Mouse (Mus musculus): ENCODE results near the gene Lalba. TPM values are rescaled to one million over a fixed set of nuclear protein-coding genes. Genes with fewer than 3 reads are reported as not detected.
"Not testable (repeated sequence)": the region's sequence is repeated elsewhere in the genome, so short reads cannot be mapped to it uniquely, and the experiment has no call there.

The Lalba gene
- polyA plus RNA-seq (2016; fragmentation: Nextera tagmentation; extraction: Ambion mirVana) = 0.20 and 0.26 TPM in 2 replicates

- 58% methylated on average over 3 of the region's 3 CpGs for whole genome bisulfite sequencing
- Histone ChIP-seq H3K4me1 (0 out of 2 replicates have a peak, but pooled peaks cover 6% of the 10 kb centered on the region), H3K4me3 (no peak within 1 kb of the TSS), H3K27ac (replicated peaks) (no peak within 1 kb of the TSS), H3K27me3 (replicated peaks; ENCODE audit: low read depth, poor library complexity, severe bottlenecking) (no peaks in the 10 kb centered on the region), H3K9me3 (no peaks in the 10 kb centered on the region), H3K36me3 (replicated peaks) (no peaks in the 10 kb centered on the region)
- DNase-seq (ENCODE audit: low spot score) = no peak
Observed at GRCm38 (mm10) chr15:98482701-98483100, at the start of gene Lalba. Lalba (minus strand) TSS chr15:98482721.

GRCm38 (mm10) chr15:98532281-98532680, 49.8 kb upstream of the Lalba start:
- WGBS = 49% methylated on average over 5 of the region's 5 CpGs
- Histone ChIP-seq H3K27ac (replicated peaks) (peak overlapping the region; percentile 99), H3K36me3 (replicated peaks) (peaks cover 59% of the 10 kb centered on the region), H3K9me3 (no peaks in the 10 kb centered on the region), H3K27me3 (replicated peaks; ENCODE audit: low read depth, poor library complexity, severe bottlenecking) (no peaks in the 10 kb centered on the region), H3K4me1 (peaks cover 14% of the 10 kb centered on the region), H3K4me3 (peak overlapping the region; percentile 92)
- DNase-seq (ENCODE audit: low spot score) = no peak

GRCm38 (mm10) chr15:98528066-98528563, 45.6 kb upstream of the Lalba start:
- no peak for DNase-seq (ENCODE audit: low spot score)
- 91% methylated on average over 5 of the region's 5 CpGs for WGBS
- Histone ChIP-seq H3K36me3 (replicated peaks) (peaks cover 96% of the 10 kb centered on the region), H3K27ac (replicated peaks) (no peak overlapping the region), H3K4me1 (peaks cover 11% of the 10 kb centered on the region), H3K27me3 (replicated peaks; ENCODE audit: low read depth, poor library complexity, severe bottlenecking) (no peaks in the 10 kb centered on the region), H3K9me3 (no peaks in the 10 kb centered on the region), H3K4me3 (no peak overlapping the region)

- H3K27ac ChIP-seq (replicated peaks) = no peak overlapping the region
- WGBS = 91% methylated on average over 5 of the region's 5 CpGs
- H3K4me1 ChIP-seq = peaks cover 5% of the 10 kb centered on the region
- no peak overlapping the region for H3K4me3 ChIP-seq
- H3K27me3 ChIP-seq (replicated peaks; ENCODE audit: low read depth, poor library complexity, severe bottlenecking) = no peaks in the 10 kb centered on the region
- H3K36me3 ChIP-seq (replicated peaks) = peaks cover 100% of the 10 kb centered on the region
- H3K9me3 ChIP-seq = no peaks in the 10 kb centered on the region
- no peak for DNase-seq (ENCODE audit: low spot score)
Observed at GRCm38 (mm10) chr15:98527056-98527771, 44.7 kb upstream of the Lalba start.

- no peak overlapping the region for H3K27ac ChIP-seq (replicated peaks)
- H3K4me3 ChIP-seq = no peak overlapping the region
- WGBS = 85% methylated on average over 5 of the region's 5 CpGs
- H3K27me3 ChIP-seq (replicated peaks; ENCODE audit: low read depth, poor library complexity, severe bottlenecking) = no peaks in the 10 kb centered on the region
- H3K4me1 ChIP-seq = no peaks in the 10 kb centered on the region
- peaks cover 100% of the 10 kb centered on the region for H3K36me3 ChIP-seq (replicated peaks)
- H3K9me3 ChIP-seq = no peaks in the 10 kb centered on the region
- DNase-seq (ENCODE audit: low spot score) = no peak
Observed at GRCm38 (mm10) chr15:98526057-98526456, 43.5 kb upstream of the Lalba start.

- H3K36me3 ChIP-seq (replicated peaks) = peaks cover 93% of the 10 kb centered on the region
- no peak overlapping the region for H3K27ac ChIP-seq (replicated peaks)
- H3K4me3 ChIP-seq = no peak overlapping the region
- DNase-seq (ENCODE audit: low spot score) = no peak
- H3K4me1 ChIP-seq = no peaks in the 10 kb centered on the region
- 94% methylated on average over 3 of the region's 3 CpGs for WGBS
- no peaks in the 10 kb centered on the region for H3K9me3 ChIP-seq
- H3K27me3 ChIP-seq (replicated peaks; ENCODE audit: low read depth, poor library complexity, severe bottlenecking) = no peaks in the 10 kb centered on the region
Observed at GRCm38 (mm10) chr15:98521245-98521644, 38.7 kb upstream of the Lalba start.

GRCm38 (mm10) chr15:98517380-98518355, 35.1 kb upstream of the Lalba start:
- 73% methylated on average over 16 of the region's 16 CpGs for WGBS
- Histone ChIP-seq H3K27ac (replicated peaks) (no peak overlapping the region), H3K9me3 (no peaks in the 10 kb centered on the region), H3K4me1 (peaks cover 7% of the 10 kb centered on the region), H3K4me3 (no peak overlapping the region), H3K27me3 (replicated peaks; ENCODE audit: low read depth, poor library complexity, severe bottlenecking) (no peaks in the 10 kb centered on the region), H3K36me3 (replicated peaks) (peaks cover 64% of the 10 kb centered on the region)
- peak; percentile 67 for DNase-seq (ENCODE audit: low spot score)

- DNase-seq (ENCODE audit: low spot score); H3K27ac ChIP-seq (replicated peaks); H3K9me3 ChIP-seq; H3K4me3 ChIP-seq; H3K27me3 ChIP-seq (replicated peaks; ENCODE audit: low read depth, poor library complexity, severe bottlenecking): not testable (repeated sequence)
- WGBS = 86% methylated on average over 2 of the region's 2 CpGs
- Histone ChIP-seq H3K4me1 (peaks cover 19% of the 10 kb centered on the region), H3K36me3 (replicated peaks) (peaks cover 36% of the 10 kb centered on the region)
Observed at GRCm38 (mm10) chr15:98514845-98515244, 32.3 kb upstream of the Lalba start.

GRCm38 (mm10) chr15:98514146-98514545, 31.6 kb upstream of the Lalba start:
- DNase-seq (ENCODE audit: low spot score) = no peak
- Histone ChIP-seq H3K36me3 (replicated peaks) (peaks cover 30% of the 10 kb centered on the region), H3K4me3 (no peak overlapping the region), H3K9me3 (no peaks in the 10 kb centered on the region), H3K27me3 (replicated peaks; ENCODE audit: low read depth, poor library complexity, severe bottlenecking) (no peaks in the 10 kb centered on the region), H3K4me1 (peaks cover 19% of the 10 kb centered on the region), H3K27ac (replicated peaks) (no peak overlapping the region)
- 83% methylated on average over 8 of the region's 8 CpGs for WGBS

- Histone ChIP-seq H3K4me1 (peaks cover 19% of the 10 kb centered on the region), H3K36me3 (replicated peaks) (peaks cover 30% of the 10 kb centered on the region)
- not testable (repeated sequence) for DNase-seq (ENCODE audit: low spot score); H3K4me3 ChIP-seq; H3K27me3 ChIP-seq (replicated peaks; ENCODE audit: low read depth, poor library complexity, severe bottlenecking); H3K9me3 ChIP-seq; H3K27ac ChIP-seq (replicated peaks)
- WGBS = 75% methylated on average over 3 of the region's 3 CpGs
Observed at GRCm38 (mm10) chr15:98513676-98514075, 31.2 kb upstream of the Lalba start.

GRCm38 (mm10) chr15:98512799-98513321, 30.3 kb upstream of the Lalba start:
- DNase-seq (ENCODE audit: low spot score) = no peak

GRCm38 (mm10) chr15:98512232-98512631, 29.7 kb upstream of the Lalba start:
- no peak for DNase-seq (ENCODE audit: low spot score)
- Histone ChIP-seq H3K27me3 (replicated peaks; ENCODE audit: low read depth, poor library complexity, severe bottlenecking) (no peaks in the 10 kb centered on the region), H3K9me3 (no peaks in the 10 kb centered on the region), H3K27ac (replicated peaks) (no peak overlapping the region), H3K36me3 (replicated peaks) (peaks cover 15% of the 10 kb centered on the region), H3K4me1 (peaks cover 21% of the 10 kb centered on the region), H3K4me3 (no peak overlapping the region)
- WGBS = 77% methylated on average over 8 of the region's 8 CpGs

More at GRCm38 (mm10) chr15:98512799-98513321, 30.3 kb upstream of the Lalba start:
- no peak overlapping the region for H3K4me3 ChIP-seq
- WGBS = 58% methylated on average over 17 of the region's 17 CpGs
- H3K4me1 ChIP-seq = peaks cover 19% of the 10 kb centered on the region
- H3K36me3 ChIP-seq (replicated peaks) = peaks cover 22% of the 10 kb centered on the region
- H3K27ac ChIP-seq (replicated peaks) = no peak overlapping the region
- no peaks in the 10 kb centered on the region for H3K9me3 ChIP-seq
- no peaks in the 10 kb centered on the region for H3K27me3 ChIP-seq (replicated peaks; ENCODE audit: low read depth, poor library complexity, severe bottlenecking)

Measured in embryonic facial prominence, embryonic 10.5 days (tissue).